Mouse (Mus musculus): ENCODE data around the gene Bcar3.
A peak's percentile ranks its signal among the peaks of the same experiment; 100 is the strongest.
"Not testable (repeated sequence)": the region's sequence is repeated elsewhere in the genome, so short reads cannot be mapped to it uniquely, and the experiment has no call there.

The Bcar3 gene

GRCm38 (mm10) chr3:122389972-122390371 lies 96.0 kb downstream of the Bcar3 start:
- no peak for DNase-seq

GRCm38 (mm10) chr3:122391098-122391497 lies 97.2 kb downstream of the Bcar3 start:
- DNase-seq = no peak

- DNase-seq = no peak
These were observed 97.9 kb downstream of the Bcar3 start for GRCm38 (mm10) chr3:122391816-122392215.

- DNase-seq = not testable (repeated sequence)
These were observed 99.5 kb downstream of the Bcar3 start for GRCm38 (mm10) chr3:122393411-122393810.

GRCm38 (mm10) chr3:122393836-122394374 lies 100.0 kb downstream of the Bcar3 start:
- no peak for DNase-seq

GRCm38 (mm10) chr3:122396957-122397356 lies 103.0 kb downstream of the Bcar3 start:
- DNase-seq = no peak

GRCm38 (mm10) chr3:122397401-122397800 lies 103.5 kb downstream of the Bcar3 start:
- DNase-seq = no peak

- no peak for DNase-seq
These were observed 107.1 kb downstream of the Bcar3 start for GRCm38 (mm10) chr3:122401011-122401410.

GRCm38 (mm10) chr3:122402143-122402542 lies 108.2 kb downstream of the Bcar3 start:
- DNase-seq = no peak

GRCm38 (mm10) chr3:122403860-122404557 lies 110.1 kb downstream of the Bcar3 start:
- no peak for DNase-seq

- DNase-seq = no peak
These were observed 111.4 kb downstream of the Bcar3 start for GRCm38 (mm10) chr3:122405203-122405956.

GRCm38 (mm10) chr3:122406416-122406815 lies 112.5 kb downstream of the Bcar3 start:
- DNase-seq = no peak

GRCm38 (mm10) chr3:122407757-122408156 lies 113.8 kb downstream of the Bcar3 start:
- DNase-seq = no peak

- DNase-seq = no peak
These were observed 114.9 kb downstream of the Bcar3 start for GRCm38 (mm10) chr3:122408798-122409311.

- DNase-seq = no peak
These were observed 117.7 kb downstream of the Bcar3 start for GRCm38 (mm10) chr3:122411590-122411989.

- DNase-seq = no peak
These were observed 120.0 kb downstream of the Bcar3 start for GRCm38 (mm10) chr3:122413729-122414561.

GRCm38 (mm10) chr3:122414868-122415267 lies 120.9 kb downstream of the Bcar3 start:
- DNase-seq = no peak

GRCm38 (mm10) chr3:122417466-122417865 lies 123.5 kb downstream of the Bcar3 start:
- no peak for DNase-seq

GRCm38 (mm10) chr3:122418564-122419274 lies 124.8 kb downstream of the Bcar3 start:
- DNase-seq = no peak

- DNase-seq = peak; percentile 60
These were observed 125.9 kb downstream of the Bcar3 start for GRCm38 (mm10) chr3:122419610-122420409.

GRCm38 (mm10) chr3:122420410-122420774 lies 126.5 kb downstream of the Bcar3 start:
- DNase-seq = no peak
